Mouse (Mus musculus): ENCODE results near the gene Tmem98. TPM values are rescaled to one million over a fixed set of nuclear protein-coding genes. Genes with fewer than 3 reads are reported as not detected.

Gene Tmem98
- total RNA-seq (2021), result 1 to 10 TPM; 6.5 to 7.7 TPM

GRCm38 (mm10) chr11:80809993-80810821 is at the start of gene Tmem98:
TSS of gene Tmem98 (plus strand) at chr11:80810175.
- intact Hi-C loops (cut with DNase I), result no loop called here
- DNase-seq, result peak; percentile 24

- no peak for DNase-seq
- intact Hi-C loops (cut with DNase I), result no loop called here
These were observed 48.5 kb upstream of the Tmem98 start for GRCm38 (mm10) chr11:80761285-80761974.

GRCm38 (mm10) chr11:80762066-80762465 is 47.9 kb upstream of the Tmem98 start:
- intact Hi-C loops (cut with DNase I), result no loop called here
- no peak for DNase-seq

- intact Hi-C loops (cut with DNase I), result no loop called here
- DNase-seq, result no peak
These were observed 43.9 kb upstream of the Tmem98 start for GRCm38 (mm10) chr11:80766068-80766467.

GRCm38 (mm10) chr11:80766472-80767319 is 43.3 kb upstream of the Tmem98 start:
- DNase-seq, result no peak
- intact Hi-C loops (cut with DNase I), result no loop called here

GRCm38 (mm10) chr11:80767320-80767617 is 42.7 kb upstream of the Tmem98 start:
- no peak for DNase-seq
- intact Hi-C loops (cut with DNase I), result no loop called here

- intact Hi-C loops (cut with DNase I), result loop anchor here (10.0 kb wide), 1 partner anchor 76 kb away; no protein-coding TSS in a partner anchor
- no peak for DNase-seq
These were observed 38.8 kb upstream of the Tmem98 start for GRCm38 (mm10) chr11:80771186-80771585.

GRCm38 (mm10) chr11:80771596-80772250 is 38.3 kb upstream of the Tmem98 start:
- intact Hi-C loops (cut with DNase I), result loop anchor here (10.0 kb wide), 1 partner anchor 77 kb away; no protein-coding TSS in a partner anchor
- no peak for DNase-seq

- no peak for DNase-seq
- intact Hi-C loops (cut with DNase I), result loop anchor here (10.0 kb wide), 1 partner anchor 78 kb away; no protein-coding TSS in a partner anchor
These were observed 37.3 kb upstream of the Tmem98 start for GRCm38 (mm10) chr11:80772595-80773210.

- DNase-seq, result no peak
- intact Hi-C loops (cut with DNase I), result loop anchor here (10.0 kb wide), 1 partner anchor 81 kb away; no protein-coding TSS in a partner anchor
These were observed 34.4 kb upstream of the Tmem98 start for GRCm38 (mm10) chr11:80775535-80775934.

GRCm38 (mm10) chr11:80777708-80778107 is 32.3 kb upstream of the Tmem98 start:
- intact Hi-C loops (cut with DNase I), result loop anchor here (10.0 kb wide), 1 partner anchor 83 kb away; no protein-coding TSS in a partner anchor
- no peak for DNase-seq

- no peak for DNase-seq
- intact Hi-C loops (cut with DNase I), result loop anchor here (10.0 kb wide), 1 partner anchor 83 kb away; no protein-coding TSS in a partner anchor
These were observed 31.8 kb upstream of the Tmem98 start for GRCm38 (mm10) chr11:80778157-80778556.

- no peak for DNase-seq
- intact Hi-C loops (cut with DNase I), result loop anchor here (10.0 kb wide), 1 partner anchor 84 kb away; no protein-coding TSS in a partner anchor
These were observed 31.0 kb upstream of the Tmem98 start for GRCm38 (mm10) chr11:80778916-80779526.

GRCm38 (mm10) chr11:80779527-80780344 is 30.2 kb upstream of the Tmem98 start, which contains the start of gene Myo1d:
TSS of gene Myo1d (minus strand) at chr11:80780025.
- intact Hi-C loops (cut with DNase I), result loop anchor here (10.0 kb wide), 1 partner anchor 85 kb away; no protein-coding TSS in a partner anchor
- DNase-seq, result peak; percentile 84

- DNase-seq, result no peak
- intact Hi-C loops (cut with DNase I), result no loop called here
These were observed 28.4 kb upstream of the Tmem98 start for GRCm38 (mm10) chr11:80781535-80781934.

GRCm38 (mm10) chr11:80783460-80783859 is 26.5 kb upstream of the Tmem98 start:
- no peak for DNase-seq
- intact Hi-C loops (cut with DNase I), result no loop called here

GRCm38 (mm10) chr11:80784294-80784743 is 25.7 kb upstream of the Tmem98 start:
- intact Hi-C loops (cut with DNase I), result no loop called here
- DNase-seq, result no peak

- intact Hi-C loops (cut with DNase I), result no loop called here
These were observed 24.3 kb upstream of the Tmem98 start for GRCm38 (mm10) chr11:80785672-80786071.

More at GRCm38 (mm10) chr11:80785672-80786071, 24.3 kb upstream of the Tmem98 start:
- no peak for DNase-seq

All from left cerebral cortex, postnatal 4 days (tissue).